Mouse (Mus musculus) megakaryocyte, embryonic 14.5 days (primary cell): ENCODE results near the gene Ccr10.

ENCODE experiments used
- FLI1 ChIP-seq: IDR thresholded peaks from 2 replicates; pipeline ENCODE4 v1.6.1; 2012; ENCODE audit warnings: low read length, inconsistent platforms, mixed read lengths
- GATA1 ChIP-seq: IDR thresholded peaks from 3 replicates; pipeline ENCODE4 v1.6.1; 2012; ENCODE audit warnings: mixed read lengths, low read length, inconsistent platforms, borderline replicate concordance

GRCm38 (mm10) chr11:101185441-101185840, 10.2 kb upstream of the Ccr10 start:
- no peak for TF ChIP-seq FLI1
- TF ChIP-seq GATA1, result no peak
